Comparison of ENCODE assay signal across 32 mouse cellular contexts in genomic region chr11:83282084-83282483, GRCm38 (mm10). TPM values are rescaled to one million over a fixed set of nuclear protein-coding genes. Genes with fewer than 3 reads are reported as not detected.
A peak's percentile ranks its signal among the peaks of the same experiment; 100 is the strongest.
DNase-seq lines count a peak whose midpoint lies in the region; ATAC-seq and TF ChIP-seq lines count a peak whose summit lies in the region.
"Had no signal": no experiment of that assay in that cellular context is flagged by ENCODE, and none has a peak within 500 bp of the region (broad histone marks: within the 10 kb centered on the region; RNA-seq: fewer than 3 reads in every experiment).

No protein-coding gene starts in this region.

- H3K4me2 ChIP-seq in heart, embryonic 13.5 days = peak overlapping the region; percentile 50
- H3K4me2 ChIP-seq in liver, postnatal 0 days (ENCODE audit: low read depth, low read length) = peak overlapping the region; percentile 59
- no peak overlapping the region for H3K4me2 ChIP-seq in kidney, embryonic 16.5 days (replicated peaks; ENCODE audit: low read depth, low read length)
- H3K4me2 ChIP-seq: embryonic facial prominence, embryonic 12.5 days; embryonic facial prominence, embryonic 15.5 days; forebrain, embryonic 13.5 days; heart, embryonic 15.5 days; hindbrain, embryonic 14.5 days had no signal

- peak overlapping the region; percentile 82 for H3K4me3 ChIP-seq in erythroblast, embryonic 14.5 days (replicated peaks)
- 0 out of 2 replicates have a peak overlapping the region, but pooled peaks have one; percentile 6 for H3K4me3 ChIP-seq in heart, embryonic 13.5 days
- H3K4me3 ChIP-seq in megakaryocyte, embryonic 14.5 days (replicated peaks) = peak overlapping the region; percentile 59
- H3K4me3 ChIP-seq in liver, postnatal 0 days (ENCODE audit: low read depth, low read length) = peak overlapping the region; percentile 49; the same call in 1 of the 2 replicates
- no peak overlapping the region for H3K4me3 ChIP-seq in kidney, embryonic 16.5 days (ENCODE audit: low read length)
- H3K4me3 ChIP-seq: embryonic facial prominence, embryonic 12.5 days; embryonic facial prominence, embryonic 15.5 days; forebrain, embryonic 10.5 days; forebrain, embryonic 13.5 days; heart, embryonic 10.5 days; heart, embryonic 15.5 days had no signal

- no peak for DNase-seq in heart, postnatal 36 days
- no peak for DNase-seq in liver, postnatal 0 days
- DNase-seq: adrenal gland, adult 8-10 months; adrenal gland, postnatal 25 days; cerebellum, adult 2 months; cerebellum, adult 9-11 months; cerebellum, postnatal 25 days; gastrocnemius, postnatal 10 days; gastrocnemius, postnatal 36 days; heart, postnatal 10 days; heart, postnatal 4 days had no signal

- peaks cover 63% of the 10 kb centered on the region for H3K27me3 ChIP-seq in erythroblast, embryonic 14.5 days (ENCODE audit: control insufficient read depth)
- peaks cover 7% of the 10 kb centered on the region; the same call in 1 of the 2 replicates for H3K27me3 ChIP-seq in heart, embryonic 13.5 days (replicated peaks)
- peaks cover 24% of the 10 kb centered on the region for H3K27me3 ChIP-seq in megakaryocyte, embryonic 14.5 days (replicated peaks)
- H3K27me3 ChIP-seq in liver, postnatal 0 days (ENCODE audit: insufficient read depth, low read length) = no peaks in the 10 kb centered on the region
- H3K27me3 ChIP-seq in kidney, embryonic 16.5 days (ENCODE audit: insufficient read depth, low read length) = no peaks in the 10 kb centered on the region
- H3K27me3 ChIP-seq: embryonic facial prominence, embryonic 12.5 days; embryonic facial prominence, embryonic 15.5 days; forebrain, embryonic 13.5 days; heart, embryonic 15.5 days had no signal

- no peak for TF ChIP-seq EP300 in liver, postnatal 0 days (IDR thresholded peaks at IDR 0.05; ENCODE audit: low read depth)

- WGBS in heart, embryonic 13.5 days = 57% methylated on average over 2 of the region's 2 CpGs
- 65% methylated on average over 2 of the region's 2 CpGs for WGBS in liver, postnatal 0 days (ENCODE audit: insufficient replicate concordance)
- 56% methylated on average over 2 of the region's 2 CpGs for WGBS in kidney, embryonic 16.5 days

- H3K4me1 ChIP-seq in erythroblast, embryonic 14.5 days (ENCODE audit: control insufficient read depth) = peaks cover 68% of the 10 kb centered on the region
- 0 out of 2 replicates have a peak, but pooled peaks cover 4% of the 10 kb centered on the region for H3K4me1 ChIP-seq in heart, embryonic 13.5 days
- H3K4me1 ChIP-seq in megakaryocyte, embryonic 14.5 days = peaks cover 62% of the 10 kb centered on the region
- peaks cover 3% of the 10 kb centered on the region; the same call in 1 of the 2 replicates for H3K4me1 ChIP-seq in liver, postnatal 0 days (ENCODE audit: insufficient read depth)
- no peaks in the 10 kb centered on the region for H3K4me1 ChIP-seq in kidney, embryonic 16.5 days (ENCODE audit: insufficient read depth, low read length)
- H3K4me1 ChIP-seq: embryonic facial prominence, embryonic 12.5 days; embryonic facial prominence, embryonic 15.5 days; forebrain, embryonic 13.5 days; heart, embryonic 10.5 days had no signal

- H3K9ac ChIP-seq in heart, embryonic 13.5 days = no peak overlapping the region
- no peak overlapping the region for H3K9ac ChIP-seq in liver, postnatal 0 days (replicated peaks)
- no peak overlapping the region for H3K9ac ChIP-seq in kidney, embryonic 16.5 days (replicated peaks; ENCODE audit: low read length)
- H3K9ac ChIP-seq: embryonic facial prominence, embryonic 12.5 days; embryonic facial prominence, embryonic 15.5 days; forebrain, embryonic 13.5 days; heart, embryonic 15.5 days; hindbrain, embryonic 14.5 days had no signal

- H3K9me3 ChIP-seq in erythroblast, embryonic 14.5 days (ENCODE audit: control insufficient read depth, low read length) = no peaks in the 10 kb centered on the region; the same call in 1 of the 2 replicates
- H3K9me3 ChIP-seq in heart, embryonic 13.5 days = no peaks in the 10 kb centered on the region
- H3K9me3 ChIP-seq in megakaryocyte, embryonic 14.5 days = no peaks in the 10 kb centered on the region
- H3K9me3 ChIP-seq in liver, postnatal 0 days (ENCODE audit: low read length) = no peaks in the 10 kb centered on the region
- H3K9me3 ChIP-seq in kidney, embryonic 16.5 days (ENCODE audit: low read length) = no peaks in the 10 kb centered on the region
- H3K9me3 ChIP-seq: embryonic facial prominence, embryonic 12.5 days; embryonic facial prominence, embryonic 15.5 days; forebrain, embryonic 10.5 days; forebrain, embryonic 13.5 days; heart, embryonic 10.5 days; heart, embryonic 15.5 days had no signal

- ATAC-seq in erythroblast, adult 5-6 weeks (replicated peaks; ENCODE audit: low FRiP score, poor library complexity, severe bottlenecking) = no peak
- ATAC-seq in heart, embryonic 13.5 days (ENCODE audit: extremely low read depth, insufficient number of reproducible peaks, low FRiP score, low TSS enrichment) = no peak
- ATAC-seq in megakaryocyte, adult 5-6 weeks (ENCODE audit: poor library complexity, severe bottlenecking) = no peak
- ATAC-seq in liver, postnatal 0 days = no peak
- ATAC-seq in kidney, embryonic 16.5 days (ENCODE audit: low FRiP score, low TSS enrichment) = no peak
- ATAC-seq: activated CD4-positive, CD25-positive, alpha-beta regulatory T cell, adult 4 months; forebrain, embryonic 13.5 days; forebrain, embryonic 16.5 days; hindbrain, postnatal 0 days; inflammation-experienced regulatory T-cells, adult 6 months had no signal

- no peak overlapping the region for H3K27ac ChIP-seq in heart, embryonic 13.5 days (replicated peaks)
- no peak overlapping the region for H3K27ac ChIP-seq in liver, postnatal 0 days (ENCODE audit: low read depth)
- no peak overlapping the region for H3K27ac ChIP-seq in kidney, embryonic 16.5 days (ENCODE audit: low read length)
- H3K27ac ChIP-seq: embryonic facial prominence, embryonic 12.5 days; embryonic facial prominence, embryonic 15.5 days; forebrain, embryonic 10.5 days; forebrain, embryonic 13.5 days; heart, embryonic 10.5 days; heart, embryonic 15.5 days; hindbrain, embryonic 14.5 days; hindbrain, postnatal 0 days had no signal

- H3K36me3 ChIP-seq in erythroblast, embryonic 14.5 days (ENCODE audit: control insufficient read depth) = peaks cover 91% of the 10 kb centered on the region
- H3K36me3 ChIP-seq in heart, embryonic 13.5 days = no peaks in the 10 kb centered on the region
- peaks cover 75% of the 10 kb centered on the region for H3K36me3 ChIP-seq in megakaryocyte, embryonic 14.5 days (replicated peaks; ENCODE audit: low read length)
- peaks cover 21% of the 10 kb centered on the region for H3K36me3 ChIP-seq in liver, postnatal 0 days (replicated peaks; ENCODE audit: insufficient read depth, low read length)
- H3K36me3 ChIP-seq in kidney, embryonic 16.5 days (ENCODE audit: insufficient read depth, low read length) = no peaks in the 10 kb centered on the region
- H3K36me3 ChIP-seq: embryonic facial prominence, embryonic 12.5 days; embryonic facial prominence, embryonic 15.5 days; forebrain, embryonic 10.5 days; heart, embryonic 10.5 days; heart, embryonic 15.5 days had no signal

- intact Hi-C loops in heart, postnatal 36 days (cut with DNase I) = no loop called here

- TF ChIP-seq CTCF in liver, postnatal 0 days (IDR thresholded peaks at IDR 0.05; ENCODE audit: low read depth) = no peak

RNA-seq across cellular contexts. Expression of gene Slfn14, which starts 4.4 kb away (rescaled TPM):
- 1.0 and 1.1 TPM in 2 replicates for polyA plus RNA-seq in erythroblast, embryonic 14.5 days (2012)
- total RNA-seq in erythroblast, adult 5-6 weeks (2015; ENCODE audit: low replicate concordance) = 616 and 623 TPM in 2 replicates
- 920 and 955 TPM in 2 replicates for total RNA-seq in erythroblast, adult 5-6 weeks (2017; ENCODE audit: low replicate concordance)
- 0.84 and 0.88 TPM in 2 replicates for polyA plus RNA-seq in heart, embryonic 13.5 days (2015; fragmentation: Nextera tagmentation; extraction: Ambion mirVana)
- under 1 TPM; 0.11 TPM for total RNA-seq in heart, postnatal 36 days (2021)
- 1.4 TPM in 1 of 2 replicates, not detected in the other for polyA plus RNA-seq in megakaryocyte, embryonic 14.5 days (2012; ENCODE audit: insufficient read depth, low replicate concordance)
- total RNA-seq in megakaryocyte, adult 5-6 weeks (2015) = not detected in 2 replicates
- 0.16 TPM in 1 of 2 replicates, not detected in the other for total RNA-seq in megakaryocyte, adult 5-6 weeks (2017)
- polyA plus RNA-seq in liver, postnatal 0 days (2015; fragmentation: Nextera tagmentation; extraction: Ambion mirVana) = 14.3 and 14.8 TPM in 2 replicates
- 0.25 and 0.42 TPM in 2 replicates for polyA plus RNA-seq in kidney, embryonic 16.5 days (2015; fragmentation: Nextera tagmentation; extraction: Ambion mirVana)
- total RNA-seq: adrenal gland, adult 8-10 months; adrenal gland, postnatal 25 days; common myeloid progenitor, adult 5-6 weeks; ES-E14; gastrocnemius, adult 18-20 months; gastrocnemius, postnatal 36 days; granulocyte monocyte progenitor cell, adult 5-6 weeks; hindbrain, postnatal 0 days had no signal
- polyA plus RNA-seq: activated CD4-positive, CD25-positive, alpha-beta regulatory T cell, adult 4 months; forebrain, embryonic 16.5 days; hindbrain, embryonic 14.5 days; hindbrain, postnatal 0 days had no signal

RNA-seq across cellular contexts. Expression of gene Ap2b1, which starts 16.7 kb away (rescaled TPM):
- 1.3 and 1.5 TPM in 2 replicates for polyA plus RNA-seq in erythroblast, embryonic 14.5 days (2012)
- 20.8 and 28.2 TPM in 2 replicates for total RNA-seq in erythroblast, adult 5-6 weeks (2015; ENCODE audit: low replicate concordance)
- total RNA-seq in erythroblast, adult 5-6 weeks (2017; ENCODE audit: low replicate concordance) = 46.0 and 52.7 TPM in 2 replicates
- 36.2 and 37.2 TPM in 2 replicates for polyA plus RNA-seq in heart, embryonic 13.5 days (2015; fragmentation: Nextera tagmentation; extraction: Ambion mirVana)
- 10 to 100 TPM; 44.9 to 46.1 TPM for total RNA-seq in heart, postnatal 36 days (2021)
- 3.7 and 13.6 TPM in 2 replicates for polyA plus RNA-seq in megakaryocyte, embryonic 14.5 days (2012; ENCODE audit: insufficient read depth, low replicate concordance)
- total RNA-seq in megakaryocyte, adult 5-6 weeks (2015) = 53.7 and 58.1 TPM in 2 replicates
- 52.4 and 59.6 TPM in 2 replicates for total RNA-seq in megakaryocyte, adult 5-6 weeks (2017)
- 7.6 and 8.3 TPM in 2 replicates for polyA plus RNA-seq in liver, postnatal 0 days (2015; fragmentation: Nextera tagmentation; extraction: Ambion mirVana)
- polyA plus RNA-seq in kidney, embryonic 16.5 days (2015; fragmentation: Nextera tagmentation; extraction: Ambion mirVana) = 64.2 and 70.8 TPM in 2 replicates

RNA-seq across cellular contexts. Expression of gene Pex12, which starts 20.3 kb away (rescaled TPM):
- polyA plus RNA-seq in erythroblast, embryonic 14.5 days (2012) = 0.02 and 0.07 TPM in 2 replicates
- total RNA-seq in erythroblast, adult 5-6 weeks (2015; ENCODE audit: low replicate concordance) = 1.3 and 2.9 TPM in 2 replicates
- 1.3 and 3.9 TPM in 2 replicates for total RNA-seq in erythroblast, adult 5-6 weeks (2017; ENCODE audit: low replicate concordance)
- 8.5 and 8.6 TPM in 2 replicates for polyA plus RNA-seq in heart, embryonic 13.5 days (2015; fragmentation: Nextera tagmentation; extraction: Ambion mirVana)
- 10 to 100 TPM in 1 of 2 experiments, 1 to 10 TPM in 1; 7.9 to 11.8 TPM for total RNA-seq in heart, postnatal 36 days (2021)
- 2.2 and 9.8 TPM in 2 replicates for polyA plus RNA-seq in megakaryocyte, embryonic 14.5 days (2012; ENCODE audit: insufficient read depth, low replicate concordance)
- total RNA-seq in megakaryocyte, adult 5-6 weeks (2015) = 6.2 and 7.1 TPM in 2 replicates
- total RNA-seq in megakaryocyte, adult 5-6 weeks (2017) = 4.3 and 8.0 TPM in 2 replicates
- polyA plus RNA-seq in liver, postnatal 0 days (2015; fragmentation: Nextera tagmentation; extraction: Ambion mirVana) = 6.8 and 7.1 TPM in 2 replicates
- polyA plus RNA-seq in kidney, embryonic 16.5 days (2015; fragmentation: Nextera tagmentation; extraction: Ambion mirVana) = 14.0 and 15.2 TPM in 2 replicates
